Mouse (Mus musculus) megakaryocyte, adult 5-6 weeks (primary cell): Measurements from ENCODE around the gene Rab25. TPM values are rescaled to one million over a fixed set of nuclear protein-coding genes. Genes with fewer than 3 reads are reported as not detected.
A peak's percentile ranks its signal among the peaks of the same experiment; 100 is the strongest.

ENCODE experiments used
- ATAC-seq: 2 replicates; pipeline ENCODE4 v1.8.0; 2016; ENCODE audit warnings: mild to moderate bottlenecking, inconsistent platforms; ENCODE audit not compliant: poor library complexity, severe bottlenecking
- total RNA-seq, 2 experiments: library from RNA; stranded (forward) in 1 of 2; stranded (reverse) in 1 of 2; fragments of 153-499, 151-499 nt in 1 of 2; fragments of 221-1000, 200-1000 nt in 1 of 2; gene quantifications; 2 replicates each; pipeline versions ENCODE4 v1.2.3 to v1.2.4; 2015 to 2017

Rab25 gene
- total RNA-seq, 2 experiments from 2014 or later: not detected

- no peak for ATAC-seq
Measured at GRCm38 (mm10) chr3:88567892-88568291, 19.8 kb upstream of the Rab25 start.

DNA sequence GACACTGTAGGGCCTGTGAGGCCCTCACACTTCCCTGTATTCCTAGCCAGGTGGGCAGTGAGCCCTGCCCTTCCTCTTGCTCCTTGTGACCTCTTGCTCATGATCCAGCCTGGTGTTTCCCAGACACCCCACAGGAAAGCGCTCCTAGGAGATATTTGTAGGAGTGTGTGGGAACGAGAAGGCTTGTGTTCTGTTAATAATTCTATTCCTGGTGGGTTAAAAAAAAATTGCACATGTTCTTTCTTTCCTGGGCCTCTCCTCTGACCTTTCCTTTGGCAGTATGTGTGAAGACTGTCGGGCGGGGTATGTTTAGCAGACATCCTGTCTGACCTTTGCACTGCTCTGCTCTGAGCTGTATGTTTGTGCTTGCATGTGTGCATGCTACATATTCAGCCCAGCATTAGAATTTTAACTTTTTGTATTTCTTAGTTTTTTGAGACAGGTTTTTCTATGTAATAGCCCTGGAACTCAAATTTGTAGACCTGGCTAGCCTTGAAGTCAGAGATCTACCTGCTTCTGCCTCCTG lies 18.5 kb upstream of the Rab25 start:
- no peak for ATAC-seq

DNA sequence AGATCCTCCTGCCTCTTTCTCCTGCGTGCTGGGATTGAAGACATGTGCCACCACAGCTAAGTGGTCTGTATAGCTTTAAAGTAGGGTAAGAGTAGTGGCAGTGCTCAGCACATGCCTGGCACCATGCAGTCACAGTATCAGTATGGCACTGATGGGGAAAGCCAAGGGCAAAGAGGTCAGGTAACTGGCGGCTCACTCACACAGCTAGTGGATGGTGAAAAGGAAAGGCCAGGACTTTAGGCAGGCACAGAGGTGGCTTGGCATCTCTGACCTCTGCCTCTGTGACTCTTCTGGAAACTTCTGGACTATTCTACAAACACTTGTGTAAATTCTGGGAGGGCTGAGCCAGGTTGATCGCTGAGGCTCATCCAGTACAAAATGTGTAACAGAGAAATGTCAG lies 18.0 kb upstream of the Rab25 start:
- no peak for ATAC-seq

DNA sequence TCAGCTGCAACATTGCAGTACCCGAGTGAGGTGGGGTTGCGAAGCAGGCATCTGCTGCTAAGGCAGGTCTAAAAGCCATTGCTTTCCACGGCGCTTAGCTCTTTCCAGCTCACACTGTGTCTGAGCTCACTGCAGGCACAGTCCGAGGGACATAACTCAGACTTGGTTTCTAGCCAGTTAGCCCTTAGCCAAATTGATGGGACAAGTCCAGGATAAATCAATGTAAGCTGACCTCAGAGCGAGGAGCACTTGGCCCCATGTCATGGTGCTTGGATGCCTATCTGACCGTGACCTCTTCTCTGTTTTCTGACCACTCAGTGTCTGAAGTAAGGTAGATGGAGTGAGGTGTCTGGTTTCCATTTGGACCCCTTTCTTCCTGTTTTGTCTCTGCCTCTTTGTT lies 15.9 kb upstream of the Rab25 start:
- ATAC-seq: no peak

- ATAC-seq: no peak
Measured at GRCm38 (mm10) chr3:88563442-88563841, 15.3 kb upstream of the Rab25 start.

DNA sequence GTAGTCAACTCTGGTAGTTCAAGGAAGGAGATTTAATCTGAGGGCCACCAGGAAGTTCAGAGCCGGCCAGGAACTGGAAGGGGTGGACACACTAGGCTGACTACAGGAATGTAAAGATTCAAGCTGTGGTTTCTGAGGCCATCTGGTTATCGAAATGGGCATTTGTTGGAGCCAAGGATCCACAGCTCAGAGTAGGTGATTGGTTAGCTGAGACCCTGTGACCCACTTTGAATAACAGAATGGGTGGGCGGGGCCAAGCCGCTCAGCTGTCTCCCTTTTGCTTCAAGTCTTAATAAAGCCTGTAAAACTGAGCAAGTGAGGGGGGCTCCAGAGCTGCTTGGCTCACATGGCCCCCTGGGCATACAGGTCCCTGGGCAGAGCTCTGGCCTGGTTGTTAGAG lies 13.9 kb upstream of the Rab25 start:
- no peak for ATAC-seq

- ATAC-seq: no peak
Measured at GRCm38 (mm10) chr3:88559596-88559995, 11.5 kb upstream of the Rab25 start.

- no peak for ATAC-seq
Measured at GRCm38 (mm10) chr3:88556616-88557015, 8.5 kb upstream of the Rab25 start.

- ATAC-seq: no peak
Measured at GRCm38 (mm10) chr3:88555731-88556130, 7.6 kb upstream of the Rab25 start.

DNA sequence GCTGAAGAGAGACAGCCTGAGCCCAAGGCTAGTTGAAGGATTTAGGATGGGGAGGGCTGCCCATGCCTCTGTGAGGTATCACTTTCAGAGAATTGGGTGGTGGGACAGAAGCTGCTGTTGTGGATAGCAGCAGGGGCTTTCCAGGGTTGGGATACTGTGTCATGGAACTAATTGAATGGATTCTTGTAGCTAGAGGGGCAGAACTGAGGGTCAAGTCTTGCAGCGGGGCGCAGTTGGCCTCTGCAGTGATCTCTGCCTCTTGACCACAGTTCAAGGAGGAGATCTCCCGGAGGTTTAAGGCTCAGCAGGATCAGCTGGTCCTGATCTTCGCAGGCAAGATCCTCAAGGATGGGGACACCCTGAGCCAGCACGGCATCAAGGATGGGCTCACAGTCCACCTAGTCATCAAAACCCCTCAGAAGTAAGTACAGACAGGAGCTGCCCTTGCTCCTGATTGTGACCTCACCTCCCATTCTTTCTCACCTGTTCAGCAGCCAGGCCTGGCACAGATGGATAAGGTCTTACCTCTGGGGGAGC lies 7.0 kb upstream of the Rab25 start:
- no peak for ATAC-seq

- peak; percentile 10; the same call in 1 of the 2 replicates for ATAC-seq
Measured at GRCm38 (mm10) chr3:88553880-88554586, 5.9 kb upstream of the Rab25 start.

GRCm38 (mm10) chr3:88553525-88553879 lies 5.4 kb upstream of the Rab25 start, which contains the start of gene Ubqln4:
Gene Ubqln4 (plus strand): TSS chr3:88553758.
- peak; percentile 80 for ATAC-seq

GRCm38 (mm10) chr3:88552676-88553524 lies 4.8 kb upstream of the Rab25 start, which contains the start of gene Lamtor2:
Gene Lamtor2 (minus strand): TSS chr3:88553074.
- ATAC-seq: peak; percentile 90

GRCm38 (mm10) chr3:88552082-88552645 lies 4.1 kb upstream of the Rab25 start:
- ATAC-seq: no peak

- ATAC-seq: no peak
Measured at GRCm38 (mm10) chr3:88551586-88551985, 3.5 kb upstream of the Rab25 start.

GRCm38 (mm10) chr3:88546674-88547418 lies 1.3 kb downstream of the Rab25 start:
- ATAC-seq: no peak

- ATAC-seq: peak; percentile 74
Measured at GRCm38 (mm10) chr3:88544955-88545591, 3.0 kb downstream of the Rab25 start.

GRCm38 (mm10) chr3:88544514-88544913 lies 3.6 kb downstream of the Rab25 start:
- ATAC-seq: no peak

DNA sequence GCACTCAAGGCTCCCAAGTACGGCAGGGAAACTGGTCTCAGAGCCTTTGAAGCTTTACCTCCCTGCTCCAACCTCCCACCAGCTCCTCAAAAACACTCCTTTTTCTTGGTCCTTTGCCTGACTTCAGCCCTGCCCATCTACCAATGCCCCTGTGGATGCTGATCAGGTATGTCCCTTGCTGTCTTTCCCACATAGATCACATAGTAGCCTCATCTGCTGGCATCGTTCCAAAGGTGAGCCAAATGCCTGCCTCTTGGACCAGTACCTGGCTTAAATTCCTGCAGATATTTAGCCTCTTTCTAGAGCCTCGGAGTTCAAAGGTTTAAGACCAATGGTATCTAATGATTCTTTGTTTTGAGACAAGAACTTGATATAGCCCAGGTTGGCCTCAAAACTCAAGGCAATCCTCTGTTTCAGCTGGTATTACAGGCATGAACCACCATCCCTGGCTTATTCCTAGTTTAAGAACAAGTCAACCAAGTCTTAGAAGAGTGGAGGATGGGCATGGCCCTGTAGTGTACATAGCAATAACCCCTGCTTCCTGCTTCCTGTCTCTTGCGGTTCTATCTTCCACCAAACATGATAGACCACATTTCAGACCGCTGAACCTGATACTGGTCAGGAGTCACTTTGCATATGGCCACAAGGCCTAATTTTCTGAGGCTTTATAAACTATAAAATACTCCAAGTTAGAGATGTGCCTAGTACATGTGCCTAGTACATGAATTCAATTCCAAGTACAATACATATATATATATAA lies 4.3 kb downstream of the Rab25 start:
- ATAC-seq: no peak
